Mouse (Mus musculus) hindbrain, embryonic 14.5 days (tissue): ENCODE measurements at regions not wholly inside any gene's neighbourhood (a gene's known extent, or its start where the extent isn't known, plus 50 kb on each side); places are given as distances from the start of the nearest gene placed in this dataset.

Source experiments
- ATAC-seq: fragments of 200-750 bp; cut with Nextera tagmentation; 2 replicates; pipeline ENCODE4 v1.8.0; 2017; ENCODE audit warnings: moderate number of reproducible peaks, mild to moderate bottlenecking, moderate TSS enrichment, moderate library complexity; ENCODE audit not compliant: low FRiP score
- DNase-seq: peaks from one replicate; pipeline ENCODE4 v3.0.0-alpha.2; 2015; ENCODE audit warnings: low spot score
- H3K27ac ChIP-seq: fragments of 300-500 bp; sonication (generic); 2 replicates; pipeline ENCODE4 v1.5.1; 2014; ENCODE audit warnings: mild to moderate bottlenecking, moderate library complexity
- H3K27me3 ChIP-seq: fragments of 300-500 bp; sonication (generic); 2 replicates; pipeline ENCODE4 v1.6.1; 2014; ENCODE audit warnings: mild to moderate bottlenecking, low read length, mixed read lengths; ENCODE audit not compliant: control insufficient read depth, insufficient read depth
- H3K36me3 ChIP-seq: fragments of 300-500 bp; sonication (generic); replicated peaks from 2 replicates; pipeline ENCODE4 v1.6.1; 2014; ENCODE audit not compliant: control insufficient read depth, insufficient read depth
- H3K4me1 ChIP-seq: fragments of 300-500 bp; sonication (generic); replicated peaks from 2 replicates; pipeline ENCODE4 v1.6.1; 2014; ENCODE audit warnings: antibody characterized with exemption, low read length, mixed read lengths; ENCODE audit not compliant: control insufficient read depth, insufficient read depth
- H3K4me2 ChIP-seq: fragments of 300-500 bp; sonication (generic); replicated peaks from 2 replicates; pipeline ENCODE4 v1.6.1; 2014; ENCODE audit warnings: mild to moderate bottlenecking, moderate library complexity
- H3K4me3 ChIP-seq: fragments of 300-500 bp; sonication (generic); replicated peaks from 2 replicates; pipeline ENCODE4 v1.5.1; 2014; ENCODE audit warnings: mild to moderate bottlenecking, low read length
- H3K9ac ChIP-seq: fragments of 300-500 bp; sonication (generic); 2 replicates; pipeline ENCODE4 v1.6.1; 2014
- H3K9me3 ChIP-seq: fragments of 300-500 bp; sonication (generic); 2 replicates; pipeline ENCODE4 v1.6.1; 2016; ENCODE audit warnings: low read length; ENCODE audit not compliant: control insufficient read depth
- WGBS: fragments of 180-500 bp; shearing (Covaris S2); extraction: QIAGEN DNeasy Blood & Tissue Kit; methylation state at CpG from one replicate; pipeline ENCODE4 v1.1.7; 2014; 5-methylcytosine and 5-hydroxymethylcytosine counted together

DNA sequence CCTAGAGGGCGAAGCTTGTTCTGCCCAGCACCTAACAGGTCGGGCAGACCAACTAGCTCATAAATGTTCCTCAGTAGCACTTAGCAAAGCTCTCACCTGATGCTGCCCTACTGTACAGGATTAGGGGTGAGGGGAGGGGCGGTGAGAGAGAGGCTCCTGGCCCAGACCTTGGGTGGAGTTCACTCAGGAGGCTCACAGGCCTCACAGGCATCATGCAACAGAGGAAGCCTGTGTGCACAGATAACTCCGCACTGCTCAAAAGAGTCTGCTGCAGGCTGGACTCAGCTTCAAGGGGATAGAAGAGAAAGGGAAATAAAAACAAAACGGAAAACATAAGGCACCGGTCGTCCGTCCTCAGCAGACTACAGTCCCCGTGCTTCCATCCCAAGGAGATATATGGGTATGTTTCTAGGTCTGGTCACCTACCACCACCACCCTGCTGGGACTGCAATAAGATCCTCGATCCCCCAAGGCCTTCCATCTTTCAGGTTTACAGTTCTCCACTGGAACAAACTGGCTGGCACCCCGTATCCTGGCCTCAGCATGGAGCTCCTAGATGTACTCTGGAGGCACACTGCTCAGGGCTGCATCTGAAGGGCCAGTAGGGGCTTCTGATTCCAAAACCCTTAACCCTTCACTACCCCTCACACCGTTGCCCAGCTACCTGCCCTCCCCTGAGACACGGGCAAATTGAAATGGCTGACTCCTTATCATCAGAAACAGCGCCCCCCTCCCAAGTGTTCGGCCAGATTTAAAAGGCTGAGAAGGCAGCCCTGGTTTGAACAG, 184.2 kb downstream of the Bmp7 start:
- peaks cover 92% of the 10 kb centered on the region for H3K27me3 ChIP-seq

GRCm38 (mm10) chr2:172756472-172756860, 183.7 kb downstream of the Bmp7 start:
- no peaks in the 10 kb centered on the region for H3K4me1 ChIP-seq
- no peak for ATAC-seq
- no peaks in the 10 kb centered on the region for H3K9me3 ChIP-seq
- no peak overlapping the region for H3K4me2 ChIP-seq
- DNase-seq, result no peak
- H3K27me3 ChIP-seq, result peaks cover 92% of the 10 kb centered on the region
- H3K36me3 ChIP-seq, result no peaks in the 10 kb centered on the region
- no peak overlapping the region for H3K27ac ChIP-seq
- no peak overlapping the region for H3K4me3 ChIP-seq
- no peak overlapping the region for H3K9ac ChIP-seq
- WGBS, result 9% methylated on average over 8 of the region's 8 CpGs

More for the DNA sequence above, 184.2 kb downstream of the Bmp7 start:
- Histone ChIP-seq H3K4me1 (no peaks in the 10 kb centered on the region), H3K4me3 (no peak overlapping the region), H3K4me2 (no peak overlapping the region), H3K9ac (no peak overlapping the region), H3K9me3 (no peaks in the 10 kb centered on the region), H3K27ac (no peak overlapping the region), H3K36me3 (no peaks in the 10 kb centered on the region)
- WGBS, result 51% methylated on average over 15 of the region's 15 CpGs
- DNase-seq (no peak), ATAC-seq (no peak)

DNA sequence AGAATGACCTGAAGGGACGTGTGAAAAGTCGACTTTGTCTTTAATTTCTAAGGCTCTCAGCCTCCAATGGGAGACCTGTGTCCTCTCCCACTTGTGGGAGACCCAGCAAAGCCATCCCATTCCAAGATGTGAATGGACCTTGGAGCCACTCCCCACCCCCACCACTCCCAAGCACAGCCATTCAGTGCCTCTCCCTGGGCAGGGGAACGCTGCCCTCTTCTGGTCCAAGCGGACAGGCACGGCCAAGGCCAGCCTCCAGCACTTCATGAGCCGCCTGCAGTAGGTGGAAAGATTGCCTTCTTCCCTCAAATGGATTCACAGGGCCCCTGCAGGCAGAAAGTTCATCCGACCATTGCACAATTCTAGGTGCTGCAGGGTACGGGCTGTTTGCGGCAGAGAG, 181.6 kb downstream of the Bmp7 start:
- H3K9me3 ChIP-seq, result no peaks in the 10 kb centered on the region
- H3K4me3 ChIP-seq, result no peak overlapping the region
- WGBS, result 10% methylated on average over 9 of the region's 9 CpGs
- no peak overlapping the region for H3K27ac ChIP-seq
- no peaks in the 10 kb centered on the region for H3K4me1 ChIP-seq
- peaks cover 84% of the 10 kb centered on the region for H3K27me3 ChIP-seq
- peak; percentile 52; the same call in 1 of the 2 replicates for ATAC-seq
- no peak overlapping the region for H3K9ac ChIP-seq
- H3K4me2 ChIP-seq, result no peak overlapping the region
- H3K36me3 ChIP-seq, result no peaks in the 10 kb centered on the region
- peak; percentile 44 for DNase-seq

DNA sequence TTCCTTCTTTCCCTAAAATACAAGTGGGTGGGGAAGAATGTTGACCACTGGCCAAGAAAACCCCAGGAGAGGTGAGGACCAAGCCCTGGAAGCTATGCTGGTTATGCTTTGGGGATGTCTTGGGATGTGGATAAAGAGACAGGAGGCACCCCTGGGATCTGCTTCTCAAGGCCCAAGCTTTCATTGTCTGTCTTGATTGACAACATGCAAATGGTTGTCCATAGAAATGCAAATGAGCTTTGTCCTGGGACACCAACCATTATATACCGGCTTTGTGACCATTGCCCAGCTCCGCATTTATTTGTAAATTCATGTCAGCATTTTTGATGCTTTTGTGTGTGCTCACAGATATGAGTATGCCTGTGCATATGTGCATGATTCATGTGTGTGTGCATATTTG, 174.9 kb downstream of the Bmp7 start:
- no peak overlapping the region for H3K9ac ChIP-seq
- no peaks in the 10 kb centered on the region for H3K36me3 ChIP-seq
- H3K4me1 ChIP-seq, result no peaks in the 10 kb centered on the region
- no peak overlapping the region for H3K4me2 ChIP-seq
- no peaks in the 10 kb centered on the region for H3K9me3 ChIP-seq
- DNase-seq (no peak), ATAC-seq (no peak)
- H3K4me3 ChIP-seq, result no peak overlapping the region
- 16% methylated on average over 2 of the region's 2 CpGs for WGBS
- H3K27me3 ChIP-seq, result peaks cover 27% of the 10 kb centered on the region
- H3K27ac ChIP-seq, result no peak overlapping the region

- Histone ChIP-seq H3K9ac (0 out of 2 replicates have a peak overlapping the region, but pooled peaks have one; percentile 5), H3K27me3 (peaks cover 19% of the 10 kb centered on the region), H3K4me1 (no peaks in the 10 kb centered on the region), H3K9me3 (no peaks in the 10 kb centered on the region), H3K4me3 (no peak overlapping the region), H3K4me2 (no peak overlapping the region), H3K27ac (no peak overlapping the region), H3K36me3 (no peaks in the 10 kb centered on the region)
- peak; percentile 41; the same call in 1 of the 2 replicates for ATAC-seq
- DNase-seq, result no peak
- 24% methylated on average over 7 of the region's 7 CpGs for WGBS
These were observed 173.7 kb downstream of the Bmp7 start for GRCm38 (mm10) chr2:172766403-172766802.

DNA sequence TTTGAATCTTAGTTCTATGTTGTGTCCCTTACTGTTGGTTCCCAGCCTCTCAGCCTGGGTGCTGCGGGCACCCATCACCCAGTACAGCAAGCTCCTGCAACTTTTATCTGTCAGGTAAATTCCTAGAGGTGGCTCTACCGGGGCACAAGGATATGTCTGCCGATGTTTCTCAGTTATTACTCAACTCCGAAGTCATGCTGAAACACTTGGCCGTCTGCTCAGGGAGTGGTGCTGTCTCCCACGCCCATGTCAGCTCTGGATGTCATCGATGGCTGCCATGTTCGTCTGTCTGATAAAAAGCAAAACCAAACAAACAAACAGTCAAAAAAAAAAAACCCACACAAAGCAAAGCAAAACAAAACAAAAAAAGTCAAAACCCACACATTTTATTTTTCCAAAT, 171.4 kb downstream of the Bmp7 start:
- no peaks in the 10 kb centered on the region for H3K4me1 ChIP-seq
- ATAC-seq (no peak), DNase-seq (no peak)
- no peaks in the 10 kb centered on the region for H3K36me3 ChIP-seq
- H3K27ac ChIP-seq, result no peak overlapping the region
- H3K9me3 ChIP-seq, result no peaks in the 10 kb centered on the region
- no peak overlapping the region for H3K4me2 ChIP-seq
- peaks cover 19% of the 10 kb centered on the region for H3K27me3 ChIP-seq
- H3K4me3 ChIP-seq, result no peak overlapping the region
- 91% methylated on average over 8 of the region's 8 CpGs for WGBS
- no peak overlapping the region for H3K9ac ChIP-seq

DNA sequence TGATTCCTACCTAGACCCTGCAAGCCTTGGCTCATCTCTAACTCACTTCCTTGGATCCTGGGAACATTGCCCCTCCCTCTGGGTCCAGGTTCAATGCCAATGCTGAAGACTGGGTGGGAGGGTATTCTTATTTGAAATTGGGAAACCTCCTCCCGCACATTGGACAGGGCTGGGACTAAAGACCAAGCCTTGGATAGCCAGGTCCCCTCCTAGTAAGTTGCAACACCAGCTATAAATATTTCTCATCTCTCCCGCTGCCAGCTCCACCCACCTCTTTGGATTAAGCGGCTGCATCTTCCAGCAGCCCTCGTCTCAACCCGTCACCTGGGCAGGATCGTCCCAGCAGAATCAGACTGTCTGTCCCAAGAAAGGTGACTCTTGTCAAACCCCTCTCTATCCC, 170.1 kb downstream of the Bmp7 start:
- H3K27me3 ChIP-seq, result peaks cover 19% of the 10 kb centered on the region
- no peak overlapping the region for H3K27ac ChIP-seq
- no peak overlapping the region for H3K9ac ChIP-seq
- ATAC-seq, result no peak
- no peaks in the 10 kb centered on the region for H3K9me3 ChIP-seq
- H3K4me3 ChIP-seq, result no peak overlapping the region
- no peaks in the 10 kb centered on the region for H3K36me3 ChIP-seq
- no peak for DNase-seq
- no peak overlapping the region for H3K4me2 ChIP-seq
- no peaks in the 10 kb centered on the region for H3K4me1 ChIP-seq
- 80% methylated on average over 6 of the region's 6 CpGs for WGBS

DNA sequence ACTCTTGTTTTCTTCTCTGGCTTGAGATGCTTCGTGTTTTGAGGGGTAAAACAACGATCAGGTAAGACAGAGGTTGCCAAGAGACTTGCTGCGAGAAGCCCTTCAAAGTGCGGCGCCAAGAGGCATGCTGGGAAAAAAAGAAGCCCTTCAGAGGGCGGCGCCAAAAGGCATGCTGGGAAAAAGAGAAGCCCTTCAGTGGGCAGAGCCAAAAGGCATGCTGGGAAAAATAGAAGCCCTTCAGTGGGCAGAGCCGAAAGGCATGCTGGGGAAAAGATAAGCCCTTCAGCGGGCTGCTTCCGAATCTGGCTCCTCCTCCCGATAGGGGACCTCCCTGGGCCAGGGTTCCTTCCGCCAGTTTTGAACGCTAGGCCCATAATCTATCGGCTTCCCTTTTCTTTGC, 169.5 kb downstream of the Bmp7 start:
- no peak for ATAC-seq
- Histone ChIP-seq H3K27me3 (peaks cover 19% of the 10 kb centered on the region), H3K4me1 (no peaks in the 10 kb centered on the region), H3K4me3 (no peak overlapping the region), H3K27ac (no peak overlapping the region), H3K4me2 (no peak overlapping the region), H3K9me3 (no peaks in the 10 kb centered on the region), H3K9ac (no peak overlapping the region), H3K36me3 (no peaks in the 10 kb centered on the region)
- DNase-seq, result no peak
- 89% methylated on average over 14 of the region's 14 CpGs for WGBS

GRCm38 (mm10) chr2:172773176-172773575, 166.9 kb downstream of the Bmp7 start:
- no peak for ATAC-seq
- Histone ChIP-seq H3K4me2 (no peak overlapping the region), H3K36me3 (no peaks in the 10 kb centered on the region), H3K27me3 (peaks cover 16% of the 10 kb centered on the region), H3K9me3 (no peaks in the 10 kb centered on the region), H3K9ac (no peak overlapping the region), H3K27ac (no peak overlapping the region), H3K4me1 (no peaks in the 10 kb centered on the region; the same call in 1 of the 2 replicates), H3K4me3 (no peak overlapping the region)
- DNase-seq, result peak; percentile 75
- 0% methylated on average over 2 of the region's 2 CpGs for WGBS
